Mouse (Mus musculus): ENCODE data around the gene Mical3. TPM values are rescaled to one million over a fixed set of nuclear protein-coding genes. Genes with fewer than 3 reads are reported as not detected.
A peak's percentile ranks its signal among the peaks of the same experiment; 100 is the strongest.

The Mical3 gene
- total RNA-seq (2014; rRNA removed) (76.4 and 83.4 TPM in 2 replicates), polyA plus RNA-seq (2015; fragmentation: Nextera tagmentation; extraction: Ambion mirVana) (19.0 and 25.0 TPM in 2 replicates)

- Histone ChIP-seq H3K27me3 (ENCODE audit: insufficient read depth, low read length) (no peaks in the 10 kb centered on the region), H3K4me3 (ENCODE audit: low read depth, low read length) (peak within 1 kb of the TSS; percentile 57), H3K4me2 (ENCODE audit: low read depth, low read length, poor library complexity, severe bottlenecking) (peak within 1 kb of the TSS; percentile 63), H3K27ac (ENCODE audit: low read depth, low read length) (peak within 1 kb of the TSS; percentile 97), H3K9me3 (ENCODE audit: low read length) (no peaks in the 10 kb centered on the region), H3K4me1 (ENCODE audit: insufficient read depth, low read length) (peaks cover 12% of the 10 kb centered on the region), H3K36me3 (ENCODE audit: insufficient read depth, low read length) (no peaks in the 10 kb centered on the region), H3K9ac (replicated peaks; ENCODE audit: low read length, poor library complexity, severe bottlenecking) (peak within 1 kb of the TSS; percentile 78)
- ATAC-seq (ENCODE audit: low FRiP score) (peak; percentile 83), DNase-seq (ENCODE audit: low spot score) (peak; percentile 84)
- peak; percentile 59 for TF ChIP-seq CTCF (IDR thresholded peaks at IDR 0.05)
- under 1% methylated on average over 17 of the region's 17 CpGs for WGBS
Measured at GRCm38 (mm10) chr6:121130773-121131172, at the start of gene Mical3. TSS of gene Mical3 (minus strand) at chr6:121130999.

- no peak overlapping the region for H3K9ac ChIP-seq (replicated peaks; ENCODE audit: low read length, poor library complexity, severe bottlenecking)
- no peak for DNase-seq (ENCODE audit: low spot score)
- no peak overlapping the region for H3K4me2 ChIP-seq (ENCODE audit: low read depth, low read length, poor library complexity, severe bottlenecking)
- 0 out of 2 replicates have a peak, but pooled peaks cover 7% of the 10 kb centered on the region for H3K4me1 ChIP-seq (ENCODE audit: insufficient read depth, low read length)
- ATAC-seq (ENCODE audit: low FRiP score), result no peak
- no peaks in the 10 kb centered on the region for H3K27me3 ChIP-seq (ENCODE audit: insufficient read depth, low read length)
- no peak overlapping the region for H3K27ac ChIP-seq (ENCODE audit: low read depth, low read length)
- H3K4me3 ChIP-seq (ENCODE audit: low read depth, low read length), result no peak overlapping the region
- no peaks in the 10 kb centered on the region for H3K36me3 ChIP-seq (ENCODE audit: insufficient read depth, low read length)
- 69% methylated on average over 7 of the region's 7 CpGs for WGBS
- TF ChIP-seq CTCF (IDR thresholded peaks at IDR 0.05), result no peak
- H3K9me3 ChIP-seq (ENCODE audit: low read length), result no peaks in the 10 kb centered on the region
Measured at GRCm38 (mm10) chr6:121179846-121180245, 49.0 kb upstream of the Mical3 start.

GRCm38 (mm10) chr6:121178700-121179358, 48.0 kb upstream of the Mical3 start:
- Histone ChIP-seq H3K9me3 (ENCODE audit: low read length) (no peaks in the 10 kb centered on the region), H3K36me3 (ENCODE audit: insufficient read depth, low read length) (no peaks in the 10 kb centered on the region), H3K4me1 (ENCODE audit: insufficient read depth, low read length) (0 out of 2 replicates have a peak, but pooled peaks cover 7% of the 10 kb centered on the region), H3K27ac (ENCODE audit: low read depth, low read length) (peak overlapping the region; percentile 21; the same call in 1 of the 2 replicates), H3K4me3 (ENCODE audit: low read depth, low read length) (no peak overlapping the region), H3K9ac (replicated peaks; ENCODE audit: low read length, poor library complexity, severe bottlenecking) (no peak overlapping the region), H3K4me2 (ENCODE audit: low read depth, low read length, poor library complexity, severe bottlenecking) (no peak overlapping the region), H3K27me3 (ENCODE audit: insufficient read depth, low read length) (no peaks in the 10 kb centered on the region)
- peak; percentile 83 for TF ChIP-seq CTCF (IDR thresholded peaks at IDR 0.05)
- peak; percentile 81 for DNase-seq (ENCODE audit: low spot score)
- peak; percentile 3; the same call in 1 of the 2 replicates for ATAC-seq (ENCODE audit: low FRiP score)
- 51% methylated on average over 7 of the region's 7 CpGs for WGBS

GRCm38 (mm10) chr6:121177118-121177708, 46.4 kb upstream of the Mical3 start:
- TF ChIP-seq CTCF (IDR thresholded peaks at IDR 0.05), result no peak
- no peak overlapping the region for H3K4me3 ChIP-seq (ENCODE audit: low read depth, low read length)
- ATAC-seq (ENCODE audit: low FRiP score) (no peak), DNase-seq (ENCODE audit: low spot score) (no peak)
- H3K4me1 ChIP-seq (ENCODE audit: insufficient read depth, low read length), result 0 out of 2 replicates have a peak, but pooled peaks cover 7% of the 10 kb centered on the region
- no peaks in the 10 kb centered on the region for H3K36me3 ChIP-seq (ENCODE audit: insufficient read depth, low read length)
- 88% methylated on average over 7 of the region's 7 CpGs for WGBS
- H3K9ac ChIP-seq (replicated peaks; ENCODE audit: low read length, poor library complexity, severe bottlenecking), result no peak overlapping the region
- H3K4me2 ChIP-seq (ENCODE audit: low read depth, low read length, poor library complexity, severe bottlenecking), result no peak overlapping the region
- H3K9me3 ChIP-seq (ENCODE audit: low read length), result no peaks in the 10 kb centered on the region
- H3K27ac ChIP-seq (ENCODE audit: low read depth, low read length), result no peak overlapping the region
- no peaks in the 10 kb centered on the region for H3K27me3 ChIP-seq (ENCODE audit: insufficient read depth, low read length)

GRCm38 (mm10) chr6:121176731-121177098, 45.9 kb upstream of the Mical3 start:
- 79% methylated on average over 4 of the region's 4 CpGs for WGBS
- ATAC-seq (ENCODE audit: low FRiP score), result no peak
- Histone ChIP-seq H3K4me2 (ENCODE audit: low read depth, low read length, poor library complexity, severe bottlenecking) (no peak overlapping the region), H3K4me1 (ENCODE audit: insufficient read depth, low read length) (0 out of 2 replicates have a peak, but pooled peaks cover 7% of the 10 kb centered on the region), H3K9ac (replicated peaks; ENCODE audit: low read length, poor library complexity, severe bottlenecking) (no peak overlapping the region), H3K36me3 (ENCODE audit: insufficient read depth, low read length) (no peaks in the 10 kb centered on the region), H3K27me3 (ENCODE audit: insufficient read depth, low read length) (no peaks in the 10 kb centered on the region), H3K9me3 (ENCODE audit: low read length) (no peaks in the 10 kb centered on the region), H3K4me3 (ENCODE audit: low read depth, low read length) (no peak overlapping the region), H3K27ac (ENCODE audit: low read depth, low read length) (no peak overlapping the region)
- DNase-seq (ENCODE audit: low spot score), result no peak
- TF ChIP-seq CTCF (IDR thresholded peaks at IDR 0.05), result no peak
